Mouse (Mus musculus) MEL (cell line): ENCODE measurements around the gene Ttc17.

Experiments used
- CTCF ChIP-seq, 3 experiments: IDR thresholded peaks in 2 of 3; conservative IDR thresholded peaks in 1 of 3; 2 replicates each; pipeline ENCODE4 v1.5.1; 2011 to 2012; ENCODE audit warnings: low read length in 3 of 3, low read depth in 2 of 3, mild to moderate bottlenecking in 2 of 3, improper control_type of control experiment in 1 of 3, inconsistent platforms in 1 of 3, mixed read lengths in 1 of 3, moderate library complexity in 1 of 3; ENCODE audit not compliant: control insufficient read depth in 1 of 3, insufficient read depth in 1 of 3, poor library complexity in 1 of 3, severe bottlenecking in 1 of 3
- EP300 ChIP-seq, 2 experiments: IDR thresholded peaks; 2 replicates each; pipeline ENCODE4 v1.6.1; 2011; ENCODE audit warnings: improper control_type of control experiment in 2 of 2, low read length in 2 of 2, low read depth in 1 of 2, mild to moderate bottlenecking in 1 of 2
- NRF1 ChIP-seq: IDR thresholded peaks from 2 replicates; pipeline ENCODE4 v1.6.1; 2014; ENCODE audit warnings: low read depth, mild to moderate bottlenecking, inconsistent platforms, low read length, improper control_type of control experiment, moderate library complexity; ENCODE audit not compliant: poor library complexity, insufficient read depth, severe bottlenecking
- POLR2A ChIP-seq, 2 experiments: IDR thresholded peaks; 2 replicates each; pipeline ENCODE4 v1.6.1; 2011 to 2012; ENCODE audit warnings: low read length in 2 of 2, mild to moderate bottlenecking in 2 of 2, control low read depth in 1 of 2, improper control_type of control experiment in 1 of 2, low read depth in 1 of 2, moderate library complexity in 1 of 2; ENCODE audit not compliant: control insufficient read depth in 1 of 2, insufficient read depth in 1 of 2, poor library complexity in 1 of 2
- RCOR1 ChIP-seq: IDR thresholded peaks from 2 replicates; pipeline ENCODE4 v1.6.1; 2012; ENCODE audit warnings: low read depth, mild to moderate bottlenecking, inconsistent platforms, low read length, improper control_type of control experiment

- TF ChIP-seq EP300 (IDR thresholded peaks at IDR 0.05; ENCODE audit: low read depth in 1 of 2, low read length in 2 of 2) (no peak), NRF1 (no peak), POLR2A (IDR thresholded peaks at IDR 0.05; ENCODE audit: control insufficient read depth in 1 of 2, insufficient read depth in 1 of 2, low read depth in 1 of 2, low read length in 2 of 2, poor library complexity in 1 of 2) (no peak), CTCF (IDR thresholded peaks at IDR 0.05 in 2 of 3, conservative IDR thresholded peaks at IDR 0.05 in 1 of 3; ENCODE audit: control insufficient read depth in 1 of 3, insufficient read depth in 1 of 3, low read depth in 2 of 3, low read length in 3 of 3, poor library complexity in 1 of 3, severe bottlenecking in 1 of 3) (no peak), RCOR1 (no peak)
Measured at GRCm38 (mm10) chr2:94289169-94289568, 117.3 kb downstream of the Ttc17 start.
